Mouse (Mus musculus) telencephalon, adult 2 months (tissue): Measurements from ENCODE around the gene Maneal.

Experiments used
- DNase-seq: peaks from one replicate; pipeline ENCODE4 v3.0.0-alpha.2; 2011; ENCODE audit warnings: low read depth, low spot score

The Maneal gene

DNA sequence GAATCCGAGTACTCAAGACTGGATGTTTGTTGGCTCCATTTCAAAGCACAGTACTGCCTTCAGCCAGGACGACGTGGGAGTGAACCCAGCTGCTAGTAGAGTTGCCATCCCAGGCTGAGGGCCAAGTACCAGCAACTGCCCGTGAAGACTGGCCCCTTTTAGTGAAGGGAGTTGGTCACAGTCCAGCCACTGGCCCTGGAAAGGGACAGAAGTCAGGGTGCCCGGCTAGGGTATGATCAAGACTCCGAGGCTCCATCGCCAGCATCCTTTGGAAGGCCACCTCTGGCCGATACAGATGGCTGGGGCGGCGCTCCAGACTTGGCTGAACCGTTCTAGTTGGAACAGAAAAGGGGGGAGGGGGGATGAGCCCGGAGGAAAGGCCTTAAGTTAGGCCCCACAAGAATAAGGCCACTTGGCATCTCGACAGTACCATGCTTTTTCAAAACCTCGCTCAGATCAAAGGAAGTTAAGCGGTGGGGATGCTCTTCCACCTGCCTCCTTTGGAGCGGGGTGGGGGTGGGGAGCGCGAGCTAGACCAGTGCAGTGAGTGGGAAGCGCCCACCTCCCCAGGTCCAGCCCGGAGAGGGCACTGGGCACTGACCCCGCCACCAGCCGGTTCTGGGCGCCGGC lies 12.2 kb downstream of the Maneal start:
- peak; percentile 79 for DNase-seq

DNA sequence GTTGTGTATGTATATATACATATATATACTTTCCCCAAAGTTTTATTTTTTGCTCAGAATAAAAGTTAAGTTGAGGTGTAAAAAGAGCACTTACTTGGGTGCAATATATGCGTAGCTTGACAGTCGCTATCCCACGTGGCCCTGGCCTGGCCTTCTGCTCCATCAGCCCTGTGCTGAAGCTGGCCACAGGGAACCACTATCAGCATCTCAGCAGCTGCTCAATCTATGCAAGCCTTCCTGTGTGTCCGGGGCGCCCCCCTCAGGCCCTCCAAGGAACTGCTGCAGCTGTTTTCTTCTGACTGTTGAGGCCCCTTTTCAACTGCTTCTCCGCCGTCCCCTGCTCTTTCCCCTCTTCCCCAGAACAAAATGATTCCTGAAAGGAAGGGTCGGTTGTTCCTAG lies 14.4 kb downstream of the Maneal start:
- DNase-seq: no peak

DNA sequence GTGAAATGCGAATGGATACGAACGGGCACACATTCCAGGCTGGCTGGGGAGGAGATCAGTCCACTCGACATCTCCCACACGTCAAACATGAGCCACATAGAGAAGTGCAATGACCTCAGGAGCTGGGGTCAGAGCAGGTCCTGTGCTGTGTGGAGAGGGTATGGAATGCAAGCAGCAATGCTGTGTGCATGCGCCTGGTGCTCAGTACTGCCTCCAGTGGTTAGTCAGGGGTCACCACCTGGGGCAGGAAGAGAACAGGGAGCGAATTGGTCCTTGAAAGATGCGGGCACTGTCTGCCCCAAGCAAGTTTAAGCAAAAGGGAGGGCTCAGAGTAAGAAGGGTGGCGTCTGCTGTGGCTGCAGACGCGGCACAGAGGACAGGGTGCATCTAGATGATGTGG lies 18.5 kb downstream of the Maneal start:
- DNase-seq: no peak

DNA sequence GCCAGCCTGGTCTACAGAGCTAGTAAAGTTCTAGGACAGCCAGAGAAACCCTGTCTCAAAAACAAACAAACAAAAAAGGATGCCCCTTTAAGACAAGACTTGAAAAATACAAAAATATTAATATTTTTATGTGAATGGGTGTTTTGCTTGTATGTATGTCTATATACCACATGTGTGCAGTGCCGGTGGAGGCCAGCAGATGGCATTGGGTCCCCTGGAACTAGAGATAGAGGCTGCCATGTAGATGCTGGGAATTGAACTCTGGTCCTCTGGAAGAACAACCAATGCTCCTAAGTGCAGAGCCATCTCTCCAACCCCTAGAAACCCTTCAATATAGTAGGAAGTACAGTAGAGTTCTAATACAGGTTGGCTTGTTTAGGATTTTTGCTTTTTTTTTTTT lies 21.0 kb downstream of the Maneal start:
- DNase-seq: no peak

DNA sequence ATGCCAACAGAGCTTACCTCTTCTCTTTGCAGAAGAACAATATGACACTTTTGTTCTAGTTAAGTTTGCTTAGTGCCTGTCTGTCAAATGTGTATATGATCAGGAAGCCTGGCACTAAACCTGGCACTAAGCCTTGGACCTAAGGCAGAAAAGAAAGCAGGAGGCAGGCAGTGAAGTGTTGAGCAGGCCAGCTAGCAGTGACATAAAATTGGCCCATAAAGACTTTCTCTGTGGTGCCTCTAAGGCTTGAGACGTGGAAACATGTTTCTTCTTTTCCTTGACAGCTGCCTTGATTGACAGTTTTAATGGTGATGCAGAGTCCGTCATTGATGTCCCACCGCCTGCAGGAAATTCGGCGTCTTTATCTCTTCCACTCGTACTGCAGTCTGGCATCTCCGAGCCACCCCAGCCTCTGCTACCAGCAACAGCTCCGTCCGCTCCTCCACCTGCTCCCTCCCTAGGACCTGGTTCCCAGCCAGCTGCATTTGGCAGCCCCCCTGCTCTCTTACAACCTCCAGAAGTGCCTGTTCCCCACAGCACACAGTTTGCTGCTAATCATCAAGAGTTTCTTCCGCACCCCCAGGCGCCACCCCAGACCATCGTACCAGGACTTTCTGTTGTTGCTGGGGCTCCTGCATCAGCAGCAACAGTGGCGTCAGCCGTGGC lies 23.8 kb downstream of the Maneal start:
- no peak for DNase-seq

DNA sequence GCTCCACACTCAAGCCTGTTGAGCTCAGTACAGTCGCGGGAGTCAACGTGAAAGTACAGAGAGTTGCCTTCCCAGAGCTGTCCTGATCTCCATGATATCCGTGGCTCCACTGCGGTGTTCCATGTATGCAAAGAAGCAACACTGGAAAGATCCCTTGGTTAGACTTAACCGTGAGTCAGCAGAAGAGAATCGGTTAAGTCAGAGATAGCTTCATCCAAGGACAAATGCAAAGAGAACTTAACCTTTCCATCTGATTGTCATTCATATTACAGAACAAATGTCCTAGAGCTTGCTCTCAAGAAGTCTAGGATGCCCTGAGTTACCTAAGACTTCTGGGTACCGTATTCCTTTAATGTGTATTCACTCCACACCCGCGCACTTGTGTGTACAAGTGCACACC lies 29.2 kb downstream of the Maneal start:
- no peak for DNase-seq

DNA sequence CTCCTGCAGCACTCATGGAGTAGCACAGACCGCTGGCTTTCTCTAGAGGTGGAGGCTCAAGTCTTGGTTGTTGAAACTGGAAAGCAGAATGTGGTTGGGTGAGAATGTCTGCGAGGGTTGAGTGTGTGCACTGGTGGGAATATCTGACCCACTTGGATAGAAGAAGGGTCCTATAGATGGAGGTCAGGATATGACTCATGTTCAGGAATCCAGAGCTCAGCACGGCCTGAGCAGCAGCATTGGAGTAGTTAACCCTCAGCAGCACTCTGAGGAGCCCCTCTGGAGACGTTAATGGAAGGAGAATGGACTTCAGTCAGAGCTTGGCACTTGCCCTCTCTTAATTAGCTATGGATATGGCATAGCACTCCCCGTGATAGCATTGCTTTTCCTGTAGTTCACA lies 32.3 kb downstream of the Maneal start:
- DNase-seq: no peak

DNA sequence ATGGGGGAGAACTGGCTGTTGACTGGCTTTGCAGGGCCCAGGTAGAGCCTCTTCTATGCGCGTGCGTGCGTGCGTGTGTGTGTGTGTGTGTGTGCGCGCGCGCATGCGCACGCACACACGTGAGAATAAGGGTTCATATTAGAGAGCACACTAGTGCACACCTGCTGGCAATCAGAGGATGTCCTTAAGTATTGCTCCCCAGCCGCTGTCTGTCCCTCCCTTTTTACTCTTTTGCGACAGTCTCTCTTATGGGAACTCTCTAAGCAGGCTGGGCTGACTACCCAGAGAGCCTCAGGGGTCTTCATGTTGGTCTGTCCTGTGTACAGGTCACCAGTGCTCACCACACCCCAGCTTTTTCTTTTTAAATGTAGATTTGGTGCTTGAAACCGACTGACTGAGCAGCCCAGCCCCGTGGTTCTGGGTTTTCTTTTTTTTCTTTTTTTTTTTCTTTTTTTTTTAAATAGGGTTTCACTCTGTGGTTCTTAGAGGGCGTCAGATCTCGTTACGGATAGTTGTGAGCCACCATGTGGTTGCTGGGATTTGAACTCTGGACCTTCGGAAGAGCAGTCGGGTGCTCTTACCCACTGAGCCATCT lies 36.5 kb downstream of the Maneal start:
- DNase-seq: no peak

DNA sequence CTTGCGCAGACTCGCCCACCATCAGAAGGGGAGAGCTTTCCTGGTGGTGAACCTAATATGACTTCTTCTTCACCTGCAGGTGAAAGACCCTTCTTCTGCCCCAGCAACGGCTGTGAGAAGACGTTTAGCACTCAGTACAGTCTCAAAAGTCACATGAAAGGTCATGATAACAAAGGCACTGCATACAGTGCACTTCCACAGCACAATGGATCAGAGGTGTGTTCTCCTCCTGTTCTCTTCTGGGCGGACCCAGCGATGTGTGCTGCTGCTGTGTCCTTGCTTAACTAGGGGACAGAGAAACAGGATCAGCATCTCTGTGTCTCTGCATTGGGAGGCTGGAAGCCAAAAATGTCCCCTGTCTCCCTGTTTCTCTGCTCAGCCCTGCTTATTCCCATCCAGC lies 37.0 kb downstream of the Maneal start:
- no peak for DNase-seq

DNA sequence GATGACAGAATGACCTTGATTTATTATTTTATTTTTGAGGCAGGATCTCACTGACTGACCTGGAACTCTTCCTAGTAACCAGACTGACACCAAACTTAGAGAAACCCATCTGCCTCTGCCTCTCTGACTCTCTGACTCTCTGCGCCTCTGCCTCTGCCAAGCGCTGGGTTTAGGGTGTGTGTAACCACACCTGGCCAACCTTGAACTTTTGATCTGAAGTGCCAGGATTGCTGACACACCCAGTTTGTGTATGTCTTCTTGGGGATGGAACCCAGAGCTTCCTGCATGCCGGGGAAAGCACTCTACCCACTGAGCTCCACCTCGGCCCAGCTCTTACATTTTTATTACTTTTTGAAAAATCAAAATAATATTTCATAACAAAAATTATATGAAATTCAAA lies 43.1 kb downstream of the Maneal start:
- no peak for DNase-seq

DNA sequence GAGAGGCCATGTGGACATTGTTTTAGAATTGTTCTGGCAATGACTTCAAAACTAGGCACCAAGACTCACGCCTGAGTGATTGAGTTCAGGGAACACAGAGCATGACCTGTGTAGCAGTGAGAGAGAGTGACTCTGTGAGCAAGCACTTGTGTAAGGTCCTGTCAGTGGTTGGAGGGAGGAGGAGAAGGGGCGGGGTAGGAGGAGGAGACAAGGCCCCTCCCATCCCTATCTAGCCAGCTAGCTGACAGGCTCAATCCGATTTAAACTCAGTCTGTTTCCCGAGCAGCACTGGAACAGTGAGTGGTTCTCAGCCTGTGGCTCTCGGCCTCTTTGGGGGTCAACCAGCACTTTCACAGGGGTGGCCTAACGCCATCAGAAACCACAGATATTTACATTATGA lies 44.2 kb downstream of the Maneal start:
- DNase-seq: no peak

DNA sequence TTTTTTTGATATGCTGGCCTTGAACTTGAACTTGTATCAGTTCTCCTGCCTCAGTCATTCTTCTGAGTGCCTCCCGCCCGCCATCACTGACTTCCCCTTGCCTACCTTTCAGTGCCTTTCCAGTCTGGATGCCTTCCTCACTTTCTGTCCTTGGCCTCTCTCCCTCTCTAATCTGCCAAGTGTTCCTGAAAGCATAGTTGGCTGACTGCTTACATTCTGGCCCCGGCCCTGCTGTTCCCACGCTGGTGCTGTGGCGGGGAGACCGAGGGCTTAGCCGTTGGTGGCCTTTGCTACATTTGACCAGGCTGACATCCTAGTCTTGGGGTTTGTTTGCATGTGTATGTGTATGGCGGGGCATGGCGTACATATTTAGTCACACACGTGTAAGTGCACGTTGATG lies 46.1 kb downstream of the Maneal start:
- DNase-seq: no peak

DNA sequence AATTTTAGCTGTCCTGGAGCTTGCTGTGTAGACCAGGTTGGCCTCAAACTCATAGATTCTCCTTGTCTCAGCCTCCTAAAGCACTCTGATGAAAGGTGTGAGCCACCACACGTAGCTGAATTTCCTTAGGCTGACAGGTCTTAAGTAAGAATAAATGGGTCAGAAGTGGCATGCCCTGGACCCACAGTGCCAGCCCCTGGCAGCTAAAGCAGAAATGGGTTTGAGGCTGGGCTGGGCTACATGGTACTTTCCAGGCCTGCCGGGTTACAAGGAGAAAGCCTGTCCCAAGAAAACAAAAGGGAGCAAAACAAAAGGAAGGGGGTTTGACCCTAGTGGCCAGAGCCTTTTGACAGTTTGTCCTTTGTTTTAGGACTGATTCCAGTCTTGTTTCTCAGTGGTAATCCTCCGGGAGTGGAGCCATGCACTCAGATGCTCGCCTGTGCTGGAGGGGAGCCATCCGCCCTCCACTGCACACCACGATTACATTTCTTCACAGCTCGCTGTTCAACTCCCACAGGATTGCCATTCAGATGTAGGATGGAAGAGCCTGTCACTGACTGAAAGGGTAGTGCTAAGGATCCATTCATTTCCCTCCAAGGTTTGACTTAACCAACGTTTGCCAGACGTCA lies 50.5 kb downstream of the Maneal start:
- DNase-seq: peak; percentile 76

DNA sequence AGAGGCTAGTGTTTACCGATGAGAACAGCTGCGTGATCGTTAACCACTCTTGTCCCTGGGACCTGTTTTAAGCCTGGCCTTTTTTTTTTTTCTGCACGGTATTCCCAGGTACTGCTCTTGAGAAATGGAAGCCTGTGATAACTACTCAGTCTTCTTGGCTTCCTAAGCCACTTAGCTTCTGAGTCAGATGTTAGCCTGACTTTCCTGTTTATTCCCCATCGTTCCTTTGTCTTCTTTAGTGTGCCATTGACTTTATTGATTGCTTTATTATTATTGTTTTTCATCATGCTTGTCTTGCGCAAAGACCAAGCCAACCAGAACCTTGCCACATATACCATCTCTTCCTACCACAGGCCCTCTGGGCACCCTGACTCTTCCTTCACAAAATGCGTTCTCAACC lies 51.9 kb downstream of the Maneal start:
- DNase-seq: no peak

DNA sequence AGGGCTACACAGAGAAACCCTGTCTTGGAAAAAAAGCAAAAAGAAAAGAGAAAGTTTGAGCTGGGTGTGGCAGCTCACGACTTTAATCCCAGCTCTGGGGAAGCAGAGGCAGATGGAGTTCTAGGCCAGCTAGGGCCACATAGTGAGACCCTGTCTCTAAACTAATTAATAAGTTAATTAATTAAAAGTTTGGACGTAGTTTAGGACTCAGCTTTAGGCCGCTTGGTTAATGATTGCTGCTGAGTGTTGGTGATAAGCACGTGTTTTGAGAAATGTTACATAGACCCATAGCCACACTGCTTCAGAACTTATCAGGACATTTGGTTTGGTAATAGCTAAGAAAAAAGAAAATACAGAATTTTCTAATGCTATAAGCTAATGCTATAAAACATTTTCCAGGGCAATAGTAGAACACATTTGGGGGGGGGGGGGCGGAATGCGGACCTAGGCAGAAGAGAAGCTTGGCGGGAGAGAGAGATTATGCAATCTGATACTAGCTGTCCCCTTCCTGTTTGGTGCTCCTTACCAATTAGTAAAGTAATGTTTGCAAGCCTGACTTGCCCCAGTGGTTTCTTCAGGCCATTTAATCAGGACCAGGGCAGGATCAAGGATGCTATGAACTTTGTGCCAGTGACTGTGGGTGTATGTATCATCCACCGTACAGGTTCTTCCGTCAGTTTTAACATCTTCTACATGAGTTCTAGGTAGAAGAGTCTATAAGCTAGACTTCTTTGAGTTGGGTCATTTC lies 52.7 kb downstream of the Maneal start:
- no peak for DNase-seq

DNA sequence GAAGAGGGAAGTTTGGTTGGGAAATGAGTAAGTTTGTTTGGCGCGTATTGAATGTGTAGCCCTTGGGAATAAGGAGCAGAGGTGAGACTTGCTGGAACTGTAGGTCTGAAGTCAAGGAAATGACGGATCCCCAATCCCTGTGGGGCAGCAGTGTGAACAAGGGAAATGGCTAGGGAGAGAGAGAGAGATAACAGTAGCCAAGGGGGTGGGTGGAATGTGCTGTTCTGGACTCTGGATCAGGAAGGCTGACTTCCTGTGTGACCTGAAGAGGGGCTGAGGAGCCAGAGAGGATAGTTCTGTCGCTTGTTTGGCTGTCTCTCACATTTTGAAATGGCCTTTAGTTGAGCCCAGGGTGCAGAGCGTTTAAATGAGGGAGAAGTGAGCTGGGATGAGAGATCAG lies 53.5 kb downstream of the Maneal start:
- no peak for DNase-seq
